In genomic region chr7:144939344-144940002, GRCm38 (mm10) we compare ENCODE assay signal across 8 mouse cellular contexts. TPM values are rescaled to one million over a fixed set of nuclear protein-coding genes. Genes with fewer than 3 reads are reported as not detected.
DNase-seq lines count a peak whose midpoint lies in the region; ATAC-seq lines count a peak whose summit lies in the region.

TSS of gene Ccnd1 (minus strand) at chr7:144939925.

- peak within 1 kb of the TSS; percentile 86 for H3K9ac ChIP-seq in embryonic facial prominence, embryonic 13.5 days
- H3K9ac ChIP-seq in heart, embryonic 13.5 days = peak within 1 kb of the TSS; percentile 89
- peak within 1 kb of the TSS; percentile 76 for H3K9ac ChIP-seq in kidney, embryonic 16.5 days (replicated peaks; ENCODE audit: low read length)
- peak within 1 kb of the TSS; percentile 68 for H3K9ac ChIP-seq in liver, embryonic 13.5 days
- H3K9ac ChIP-seq in neural tube, embryonic 15.5 days (replicated peaks) = peak within 1 kb of the TSS; percentile 37

- H3K4me3 ChIP-seq in embryonic facial prominence, embryonic 13.5 days = peak within 1 kb of the TSS; percentile 67
- peak within 1 kb of the TSS; percentile 85 for H3K4me3 ChIP-seq in heart, embryonic 13.5 days
- H3K4me3 ChIP-seq in kidney, embryonic 16.5 days (ENCODE audit: low read length) = peak within 1 kb of the TSS; percentile 85
- H3K4me3 ChIP-seq in liver, embryonic 13.5 days (replicated peaks) = peak within 1 kb of the TSS; percentile 59
- H3K4me3 ChIP-seq in neural tube, embryonic 15.5 days (replicated peaks) = peak within 1 kb of the TSS; percentile 48

- DNase-seq in B cell, adult 2 months = peak; percentile 48 to 50
- DNase-seq in T-cell, adult 2 months (ENCODE audit: low spot score) = peak; percentile 15
- no peak for DNase-seq in liver, embryonic 13.5 days
- no peak for DNase-seq in spleen, adult 12 weeks (ENCODE audit: low spot score)

- H3K4me1 ChIP-seq in embryonic facial prominence, embryonic 13.5 days = peaks cover 68% of the 10 kb centered on the region
- peaks cover 52% of the 10 kb centered on the region for H3K4me1 ChIP-seq in heart, embryonic 13.5 days
- H3K4me1 ChIP-seq in kidney, embryonic 16.5 days (ENCODE audit: insufficient read depth, low read length) = peaks cover 46% of the 10 kb centered on the region
- peaks cover 26% of the 10 kb centered on the region for H3K4me1 ChIP-seq in liver, embryonic 13.5 days (replicated peaks)
- peaks cover 76% of the 10 kb centered on the region for H3K4me1 ChIP-seq in neural tube, embryonic 15.5 days

- H3K27ac ChIP-seq in embryonic facial prominence, embryonic 13.5 days = peak within 1 kb of the TSS; percentile 92
- H3K27ac ChIP-seq in heart, embryonic 13.5 days (replicated peaks) = peak within 1 kb of the TSS; percentile 97
- H3K27ac ChIP-seq in kidney, embryonic 16.5 days (ENCODE audit: low read length) = peak within 1 kb of the TSS; percentile 98
- H3K27ac ChIP-seq in liver, embryonic 13.5 days = peak within 1 kb of the TSS; percentile 81
- H3K27ac ChIP-seq in neural tube, embryonic 15.5 days (replicated peaks) = peak within 1 kb of the TSS; percentile 11; the same call in 1 of the 2 replicates

- peaks cover 29% of the 10 kb centered on the region for H3K36me3 ChIP-seq in embryonic facial prominence, embryonic 13.5 days
- peaks cover 28% of the 10 kb centered on the region for H3K36me3 ChIP-seq in heart, embryonic 13.5 days
- H3K36me3 ChIP-seq in kidney, embryonic 16.5 days (ENCODE audit: insufficient read depth, low read length) = peaks cover 29% of the 10 kb centered on the region
- peaks cover 22% of the 10 kb centered on the region for H3K36me3 ChIP-seq in liver, embryonic 13.5 days
- no peaks in the 10 kb centered on the region for H3K36me3 ChIP-seq in neural tube, embryonic 15.5 days

- peak; percentile 67 for ATAC-seq in embryonic facial prominence, embryonic 13.5 days (ENCODE audit: insufficient number of reproducible peaks, insufficient read depth, low FRiP score, low TSS enrichment, low read depth)
- ATAC-seq in heart, embryonic 13.5 days (ENCODE audit: extremely low read depth, insufficient number of reproducible peaks, low FRiP score, low TSS enrichment) = peak; percentile 9; the same call in 1 of the 2 replicates
- peak; percentile 61 for ATAC-seq in kidney, embryonic 16.5 days (ENCODE audit: low FRiP score, low TSS enrichment)
- ATAC-seq in liver, embryonic 13.5 days (ENCODE audit: low read depth) = peak; percentile 54
- peak; percentile 26 for ATAC-seq in neural tube, embryonic 15.5 days (ENCODE audit: low FRiP score)

- H3K9me3 ChIP-seq in embryonic facial prominence, embryonic 13.5 days = no peaks in the 10 kb centered on the region
- no peaks in the 10 kb centered on the region for H3K9me3 ChIP-seq in heart, embryonic 13.5 days
- H3K9me3 ChIP-seq in kidney, embryonic 16.5 days (ENCODE audit: low read length) = no peaks in the 10 kb centered on the region
- no peaks in the 10 kb centered on the region for H3K9me3 ChIP-seq in liver, embryonic 13.5 days (replicated peaks)
- H3K9me3 ChIP-seq in neural tube, embryonic 15.5 days (replicated peaks) = no peaks in the 10 kb centered on the region

- under 1% methylated on average over 40 of the region's 45 CpGs for WGBS in embryonic facial prominence, embryonic 13.5 days
- under 1% methylated on average over 40 of the region's 45 CpGs for WGBS in heart, embryonic 13.5 days
- under 1% methylated on average over 39 of the region's 45 CpGs for WGBS in kidney, embryonic 16.5 days
- WGBS in liver, embryonic 13.5 days (ENCODE audit: insufficient replicate concordance) = under 1% methylated on average over 40 of the region's 45 CpGs
- WGBS in neural tube, embryonic 15.5 days = 0% methylated on average over 36 of the region's 45 CpGs

- peak within 1 kb of the TSS; percentile 93 for H3K4me2 ChIP-seq in embryonic facial prominence, embryonic 13.5 days
- H3K4me2 ChIP-seq in heart, embryonic 13.5 days = peak within 1 kb of the TSS; percentile 97
- peak within 1 kb of the TSS; percentile 96 for H3K4me2 ChIP-seq in kidney, embryonic 16.5 days (replicated peaks; ENCODE audit: low read depth, low read length)
- peak within 1 kb of the TSS; percentile 63 for H3K4me2 ChIP-seq in liver, embryonic 13.5 days
- H3K4me2 ChIP-seq in neural tube, embryonic 15.5 days = peak within 1 kb of the TSS; percentile 100

- H3K27me3 ChIP-seq in embryonic facial prominence, embryonic 13.5 days = peaks cover 18% of the 10 kb centered on the region
- 0 out of 2 replicates have a peak, but pooled peaks cover 3% of the 10 kb centered on the region for H3K27me3 ChIP-seq in heart, embryonic 13.5 days (replicated peaks)
- no peaks in the 10 kb centered on the region for H3K27me3 ChIP-seq in kidney, embryonic 16.5 days (ENCODE audit: insufficient read depth, low read length)
- peaks cover 78% of the 10 kb centered on the region for H3K27me3 ChIP-seq in liver, embryonic 13.5 days
- H3K27me3 ChIP-seq in neural tube, embryonic 15.5 days (replicated peaks) = peaks cover 56% of the 10 kb centered on the region

RNA-seq across cellular contexts. Expression of gene Ccnd1, which starts in this region (rescaled TPM):
- polyA plus RNA-seq in embryonic facial prominence, embryonic 13.5 days (2015; fragmentation: Nextera tagmentation; extraction: Ambion mirVana) = 127 and 136 TPM in 2 replicates
- polyA plus RNA-seq in heart, embryonic 13.5 days (2015; fragmentation: Nextera tagmentation; extraction: Ambion mirVana) = 52.6 and 67.5 TPM in 2 replicates
- polyA plus RNA-seq in kidney, embryonic 16.5 days (2015; fragmentation: Nextera tagmentation; extraction: Ambion mirVana) = 185 and 234 TPM in 2 replicates
- 36.8 and 50.3 TPM in 2 replicates for polyA plus RNA-seq in liver, embryonic 13.5 days (2015; fragmentation: Nextera tagmentation; extraction: Ambion mirVana)
- 19.2 and 27.4 TPM in 2 replicates for polyA plus RNA-seq in neural tube, embryonic 15.5 days (2015; fragmentation: Nextera tagmentation; extraction: Ambion mirVana)

Comparison
In these comparisons a context has a peak if more than half of its experiments do, and no peak if none do; other contexts are left out.
1. DNase-seq: peak in B cell, adult 2 months (2 of 2) and T-cell, adult 2 months (single experiment); none in liver, embryonic 13.5 days (single experiment) and spleen, adult 12 weeks (single experiment).
2. ATAC-seq: peak in every context shown above with its lines; median percentile 67 in embryonic facial prominence, embryonic 13.5 days; 61 in kidney, embryonic 16.5 days; 54 in liver, embryonic 13.5 days; 26 in neural tube, embryonic 15.5 days; 9 in heart, embryonic 13.5 days.
3. H3K27ac ChIP-seq: peak in every context shown above with its lines; median percentile 98 in kidney, embryonic 16.5 days; 97 in heart, embryonic 13.5 days; 92 in embryonic facial prominence, embryonic 13.5 days; 81 in liver, embryonic 13.5 days; 11 in neural tube, embryonic 15.5 days.
4. H3K9ac ChIP-seq: peak in every context shown above with its lines; median percentile 89 in heart, embryonic 13.5 days; 86 in embryonic facial prominence, embryonic 13.5 days; 76 in kidney, embryonic 16.5 days; 68 in liver, embryonic 13.5 days; 37 in neural tube, embryonic 15.5 days.
5. Peak in every context shown above with its lines, with median percentiles within 50 percentile points of each other: H3K4me2 ChIP-seq and H3K4me3 ChIP-seq.